Mouse (Mus musculus): ENCODE results near the gene Myoz1.
A peak's percentile ranks its signal among the peaks of the same experiment; 100 is the strongest.
"Not testable (repeated sequence)": the region's sequence is repeated elsewhere in the genome, so short reads cannot be mapped to it uniquely, and the experiment has no call there.

Gene Myoz1

GRCm38 (mm10) chr14:20638702-20639101, 17.6 kb downstream of the Myoz1 start:
- no peak for DNase-seq (ENCODE audit: low read depth, low spot score)

GRCm38 (mm10) chr14:20637818-20638574, 18.3 kb downstream of the Myoz1 start:
- DNase-seq (ENCODE audit: low read depth, low spot score): no peak

DNA sequence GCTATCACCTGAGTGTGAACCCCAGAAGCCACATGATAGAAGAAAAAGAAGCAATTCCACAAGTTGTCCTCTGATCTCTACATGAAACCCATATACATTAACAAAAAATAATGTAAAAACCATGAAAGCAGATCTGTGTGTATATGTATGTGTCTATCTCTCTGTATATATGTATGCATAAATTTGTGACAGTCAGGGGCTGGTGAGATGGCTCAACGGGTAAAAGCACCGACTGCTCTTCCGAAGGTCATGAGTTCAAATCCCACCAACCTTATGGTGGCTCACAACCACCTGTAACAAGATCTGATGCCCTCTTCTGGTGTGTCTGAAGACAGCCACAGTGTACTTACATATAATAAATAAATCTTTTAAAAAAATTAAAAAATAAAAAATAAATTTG, 19.4 kb downstream of the Myoz1 start:
- not testable (repeated sequence) for DNase-seq (ENCODE audit: low read depth, low spot score)

GRCm38 (mm10) chr14:20635546-20635945, 20.8 kb downstream of the Myoz1 start:
- no peak for DNase-seq (ENCODE audit: low read depth, low spot score)

- DNase-seq (ENCODE audit: low read depth, low spot score): no peak
These were observed 25.1 kb downstream of the Myoz1 start for GRCm38 (mm10) chr14:20631253-20631652.

DNA sequence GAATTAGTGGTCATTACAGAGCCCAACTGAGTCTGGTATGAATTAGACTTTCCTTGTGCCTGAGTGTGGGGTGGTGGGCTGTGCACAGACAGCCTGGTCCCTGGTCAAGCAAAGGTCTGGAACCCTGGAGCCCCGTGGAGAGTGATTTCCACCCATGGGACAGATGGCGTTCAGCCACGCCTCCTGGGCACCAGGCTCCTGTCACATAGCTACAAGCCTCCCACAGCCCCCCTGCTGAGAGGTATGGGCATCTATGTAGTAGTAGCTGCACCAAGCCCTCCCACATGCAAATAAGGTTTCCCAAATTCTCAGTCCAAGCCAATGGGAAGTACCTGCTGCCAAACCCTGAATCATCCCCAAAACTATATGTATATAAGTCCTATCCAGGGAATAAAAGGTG, 29.4 kb downstream of the Myoz1 start:
- DNase-seq (ENCODE audit: low read depth, low spot score): no peak

DNA sequence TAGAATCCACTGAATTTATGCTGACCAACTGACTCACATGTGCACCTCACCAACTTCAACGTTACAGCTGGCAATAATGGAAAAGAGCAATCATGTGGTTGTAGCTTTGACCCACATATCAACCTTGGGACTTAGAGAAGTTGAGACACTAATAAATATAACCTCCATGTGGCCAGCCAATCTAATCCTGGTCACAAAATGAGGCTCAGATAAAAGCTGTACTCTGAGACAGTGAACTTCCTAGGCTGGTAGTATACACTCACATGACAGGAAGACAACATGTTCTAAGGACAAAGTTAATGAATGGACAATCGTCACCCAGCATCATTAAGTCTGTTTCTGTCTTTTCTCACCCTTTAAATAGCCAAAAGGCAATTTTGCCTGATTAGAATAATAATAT, 29.9 kb downstream of the Myoz1 start:
- DNase-seq (ENCODE audit: low read depth, low spot score): no peak

- DNase-seq (ENCODE audit: low read depth, low spot score): no peak
These were observed 33.4 kb downstream of the Myoz1 start for GRCm38 (mm10) chr14:20622907-20623306.

DNA sequence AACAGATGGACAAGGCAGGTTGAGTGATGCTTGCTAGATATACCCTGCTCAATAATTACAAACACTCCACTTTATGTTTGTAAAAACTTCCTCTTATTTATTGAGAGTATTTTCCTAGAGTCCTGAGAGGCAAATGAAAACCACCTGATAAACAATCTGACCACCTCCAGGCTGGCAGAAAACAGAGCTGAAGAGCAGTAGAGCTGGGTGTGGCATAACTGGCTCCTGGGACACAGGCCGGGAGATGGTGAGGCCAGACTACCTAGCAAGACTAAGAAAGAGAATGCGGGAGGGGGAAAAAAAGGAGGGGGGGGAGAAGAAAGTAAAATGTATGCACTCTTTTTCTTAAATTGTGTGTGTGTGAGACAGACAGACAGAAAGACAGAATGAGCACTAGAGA, 33.9 kb downstream of the Myoz1 start:
- no peak for DNase-seq (ENCODE audit: low read depth, low spot score)

- no peak for DNase-seq (ENCODE audit: low read depth, low spot score)
These were observed 34.4 kb downstream of the Myoz1 start for GRCm38 (mm10) chr14:20621903-20622302.

- no peak for DNase-seq (ENCODE audit: low read depth, low spot score)
These were observed 37.2 kb downstream of the Myoz1 start for GRCm38 (mm10) chr14:20619131-20619530.

DNA sequence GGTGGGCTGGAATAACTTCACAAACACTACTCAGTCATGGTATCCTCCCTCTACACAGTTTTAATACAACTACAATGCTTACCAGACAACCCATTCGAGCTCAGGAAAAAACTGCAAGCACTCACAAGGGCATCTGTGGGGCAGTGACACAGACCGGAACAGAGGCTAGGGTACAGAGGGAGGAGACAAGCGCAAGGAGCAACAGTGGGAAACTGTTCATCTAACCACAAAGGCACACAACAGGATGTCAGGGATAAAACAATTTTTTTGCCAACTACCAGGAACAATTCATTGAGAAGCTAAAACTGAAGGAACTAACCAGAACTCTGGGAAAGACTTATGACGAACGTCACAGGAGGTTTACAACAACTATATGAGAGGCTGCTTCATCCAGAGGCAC, 38.1 kb downstream of the Myoz1 start:
- no peak for DNase-seq (ENCODE audit: low read depth, low spot score)

- no peak for DNase-seq (ENCODE audit: low read depth, low spot score)
These were observed 39.9 kb downstream of the Myoz1 start for GRCm38 (mm10) chr14:20616421-20616820.

DNA sequence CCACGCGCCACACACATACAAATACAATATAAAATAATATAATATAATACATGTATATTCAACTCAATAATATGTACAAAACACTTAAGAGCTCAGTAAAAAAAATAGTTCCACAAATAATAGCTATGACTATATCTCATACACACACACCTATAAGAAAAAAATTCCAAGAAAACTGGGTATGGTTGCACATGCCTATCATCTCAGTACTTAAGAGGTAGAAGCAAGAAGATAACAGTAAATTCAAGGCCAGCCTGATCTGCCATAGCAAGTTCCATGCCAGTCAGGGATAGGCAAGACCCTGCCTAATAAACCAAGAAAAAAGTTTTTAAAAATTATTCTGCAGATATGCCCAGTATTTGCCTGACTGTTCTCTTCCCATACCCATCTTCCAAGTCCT, 41.3 kb downstream of the Myoz1 start:
- no peak for DNase-seq (ENCODE audit: low read depth, low spot score)

DNA sequence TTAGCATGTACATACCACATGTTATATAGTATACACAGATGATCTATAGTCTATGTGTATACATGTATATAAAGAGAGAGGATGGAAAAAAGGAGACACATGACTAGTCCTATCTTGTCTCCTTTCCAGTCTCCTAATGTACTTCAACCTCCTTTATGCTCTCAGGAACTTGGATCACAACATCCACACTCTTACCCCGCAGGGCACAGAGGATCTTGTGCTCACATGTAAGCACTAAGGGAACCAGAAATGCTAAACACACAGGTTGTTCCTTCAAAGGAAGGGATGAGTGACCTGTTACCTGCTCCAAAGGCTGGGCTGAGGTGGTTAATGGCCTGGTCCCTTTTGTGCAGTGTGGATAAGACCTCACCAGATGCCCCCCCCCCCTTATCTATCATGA, 43.5 kb downstream of the Myoz1 start:
- no peak for DNase-seq (ENCODE audit: low read depth, low spot score)

- DNase-seq (ENCODE audit: low read depth, low spot score): no peak
These were observed 46.2 kb downstream of the Myoz1 start for GRCm38 (mm10) chr14:20610146-20610545.

DNA sequence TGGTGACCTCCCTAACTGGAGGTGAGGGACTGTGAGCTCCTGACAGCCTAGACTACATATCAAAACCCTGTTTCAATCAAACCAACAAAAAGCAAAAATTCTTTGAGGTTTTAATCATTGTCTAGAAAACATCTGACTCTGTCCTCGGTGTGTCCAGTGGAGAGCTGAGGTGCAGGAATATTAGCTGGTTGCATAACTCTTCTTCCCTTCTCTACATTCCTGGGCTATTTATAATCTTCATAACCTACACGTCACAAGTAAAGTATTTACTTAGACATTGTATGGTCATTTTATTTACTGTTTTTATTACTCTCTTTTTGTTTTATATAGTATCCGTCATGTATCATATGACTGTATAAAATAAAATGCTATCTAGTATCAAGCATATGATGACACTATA, 46.8 kb downstream of the Myoz1 start:
- DNase-seq (ENCODE audit: low read depth, low spot score): no peak

DNA sequence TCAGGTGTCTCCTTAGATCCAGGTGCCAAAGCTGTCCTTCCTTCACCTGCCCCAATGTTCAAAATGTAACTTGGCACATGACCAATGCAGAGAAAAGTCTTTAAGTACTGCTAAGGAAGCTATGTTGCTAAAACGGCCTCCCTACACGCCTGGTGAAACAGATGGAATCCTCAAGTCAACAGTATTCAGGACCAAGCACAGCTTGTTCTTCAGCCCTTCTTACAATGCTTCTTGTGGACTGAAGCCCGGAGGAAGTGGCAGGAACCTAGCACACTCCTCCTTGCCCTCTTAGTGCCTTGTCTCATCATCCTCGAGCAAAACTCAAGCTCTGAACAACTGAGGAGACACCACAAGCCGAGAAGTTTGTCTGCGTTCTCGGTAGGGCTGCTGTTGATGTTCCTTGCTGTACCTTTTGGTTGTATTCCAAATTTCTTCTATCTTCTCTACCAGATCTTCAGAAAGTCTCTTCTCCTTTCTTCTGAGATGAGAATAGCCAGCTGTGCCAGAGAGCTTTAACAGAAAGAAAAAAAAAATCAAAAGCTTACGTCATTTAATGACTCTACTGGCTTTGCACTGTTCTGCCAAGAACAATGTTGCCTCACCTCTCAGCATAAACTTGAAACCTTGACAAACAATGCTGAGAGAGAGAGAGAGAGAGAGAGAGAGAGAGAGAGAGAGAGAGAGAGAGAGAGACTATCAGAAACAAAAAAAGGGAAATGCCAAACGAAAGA, 48.8 kb downstream of the Myoz1 start:
- DNase-seq (ENCODE audit: low read depth, low spot score): no peak

DNA sequence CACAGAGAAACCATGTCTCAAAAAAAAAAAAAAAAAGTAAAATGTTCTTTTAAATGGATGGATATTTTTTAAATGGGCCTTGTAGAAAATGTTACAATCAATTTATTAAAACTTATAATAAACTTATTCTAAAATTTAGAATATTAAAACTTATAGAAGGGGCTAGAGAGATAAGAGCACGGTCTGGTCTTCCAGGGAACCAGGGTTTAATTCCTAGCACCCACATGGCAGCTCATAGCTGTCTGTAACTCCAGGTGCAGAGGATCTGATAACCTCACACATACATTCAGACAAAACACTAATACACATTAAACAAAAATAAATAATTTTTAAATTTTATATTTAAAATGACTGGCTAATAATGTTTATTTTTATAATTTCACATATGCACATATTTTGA, 55.1 kb downstream of the Myoz1 start:
- DNase-seq (ENCODE audit: low read depth, low spot score): no peak

DNA sequence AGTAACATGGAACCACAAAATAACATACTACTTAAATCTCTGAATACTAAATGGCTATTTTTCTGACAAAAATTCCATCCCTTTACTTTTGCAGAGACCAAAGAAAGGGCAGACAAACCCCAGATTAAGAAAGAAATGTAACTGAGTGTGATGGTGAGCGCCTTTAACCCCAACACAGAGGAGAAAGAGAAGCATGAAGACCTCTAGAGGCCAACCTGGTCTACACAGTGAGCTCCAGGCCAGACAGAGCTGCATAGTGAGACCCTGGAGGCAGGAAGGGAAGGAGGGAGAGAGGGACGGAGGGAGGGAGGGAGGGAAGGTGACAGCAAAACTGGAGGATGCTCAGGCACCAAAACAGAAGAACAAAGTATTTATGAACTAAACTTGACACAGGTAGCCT, 56.1 kb downstream of the Myoz1 start:
- DNase-seq (ENCODE audit: low read depth, low spot score): no peak

DNA sequence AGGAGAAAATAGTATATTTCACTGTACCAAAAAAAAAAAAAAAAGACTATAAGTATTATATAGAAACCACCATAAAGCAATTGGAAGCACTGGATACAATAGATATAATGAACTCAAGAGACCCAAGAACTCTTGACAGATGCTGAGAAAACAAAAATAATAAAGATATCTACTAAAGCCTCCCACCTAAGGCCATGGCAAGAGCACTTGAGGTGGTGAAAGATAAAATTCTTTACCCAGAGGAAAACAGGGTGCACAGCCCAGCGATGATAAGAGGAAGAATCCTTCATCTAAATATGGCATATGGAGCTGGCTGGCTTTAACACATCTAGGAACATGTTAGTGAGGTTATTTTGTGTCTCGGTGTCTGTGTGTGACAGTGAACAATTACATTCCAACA, 56.8 kb downstream of the Myoz1 start:
- peak; percentile 51 for DNase-seq (ENCODE audit: low read depth, low spot score)
